Mouse (Mus musculus) cerebral cortex, adult 2 months (tissue): ENCODE results near the gene Anks1b.

Experiments used
- WGBS: fragments of 180-500 bp; shearing (Covaris S2); methylation state at CpG from one replicate; pipeline ENCODE4 v1.1.7; 2018; 5-methylcytosine and 5-hydroxymethylcytosine counted together

Anks1b gene

DNA sequence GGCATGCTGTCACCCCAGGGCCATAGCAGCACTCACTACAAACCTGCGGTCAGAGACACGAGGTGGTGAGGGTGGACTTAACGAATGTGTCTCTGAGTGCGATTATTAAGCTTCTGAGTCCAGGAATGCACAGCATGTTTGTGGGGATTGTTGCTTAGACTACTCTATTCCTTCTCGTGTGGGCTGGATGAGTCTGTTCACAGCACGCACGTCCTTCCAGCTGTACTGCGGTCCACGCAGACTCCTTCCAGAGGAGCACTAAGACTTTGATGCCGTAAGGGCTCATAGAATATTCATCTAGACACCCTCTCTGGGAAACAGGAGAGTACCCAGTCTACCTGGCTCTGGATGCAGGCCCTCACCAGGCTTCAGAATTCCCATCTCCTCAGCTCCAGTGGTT, 1094.9 kb downstream of the Anks1b start:
- WGBS = 58% methylated on average over 10 of the region's 10 CpGs

- 22% methylated on average over 72 of the region's 72 CpGs for WGBS
Observed at GRCm38 (mm10) chr10:90969355-90970174, 1096.3 kb downstream of the Anks1b start.

DNA sequence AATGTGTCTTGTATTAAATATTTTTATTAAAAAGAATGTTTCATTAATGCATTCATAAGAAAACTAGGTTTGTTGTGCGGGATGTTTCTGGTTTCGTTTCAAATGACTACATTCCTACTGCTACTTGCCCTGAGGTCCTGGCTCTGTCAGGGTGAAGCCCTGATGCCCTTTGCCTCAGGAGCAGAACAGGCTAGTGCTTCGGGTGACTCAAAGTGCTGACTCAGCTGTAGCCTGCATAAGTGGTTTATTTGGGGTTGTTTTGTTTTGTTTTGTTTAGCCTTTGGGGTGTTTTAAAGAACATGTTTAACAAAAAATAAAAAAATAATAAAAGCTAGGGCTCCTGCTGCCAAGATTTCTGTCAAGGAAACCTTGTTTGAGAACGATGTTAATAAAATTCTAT, 1097.3 kb downstream of the Anks1b start:
- WGBS = 64% methylated on average over 4 of the region's 4 CpGs

DNA sequence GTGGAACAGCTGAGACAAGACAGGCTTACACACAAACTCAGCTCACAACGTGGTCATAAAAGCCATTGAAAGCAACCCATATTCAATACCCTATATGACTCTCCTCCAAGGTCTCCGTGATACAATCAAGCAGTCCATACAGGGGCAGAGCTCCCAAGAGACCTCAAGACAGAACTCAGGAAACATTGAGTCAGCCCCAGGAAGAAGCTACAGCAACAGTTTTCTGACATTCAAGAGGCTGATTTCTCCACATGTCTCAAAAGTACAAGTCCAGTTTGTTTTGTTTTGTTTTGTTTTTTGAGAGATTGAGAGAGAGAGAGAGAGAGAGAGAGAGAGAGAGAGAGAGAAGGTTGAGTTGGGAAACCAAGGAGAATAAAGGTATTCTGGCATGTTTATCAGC, 1100.8 kb downstream of the Anks1b start:
- 51% methylated on average over 2 of the region's 2 CpGs for WGBS

- 68% methylated on average over 6 of the region's 6 CpGs for WGBS
Observed at GRCm38 (mm10) chr10:90974491-90974890, 1101.2 kb downstream of the Anks1b start.

DNA sequence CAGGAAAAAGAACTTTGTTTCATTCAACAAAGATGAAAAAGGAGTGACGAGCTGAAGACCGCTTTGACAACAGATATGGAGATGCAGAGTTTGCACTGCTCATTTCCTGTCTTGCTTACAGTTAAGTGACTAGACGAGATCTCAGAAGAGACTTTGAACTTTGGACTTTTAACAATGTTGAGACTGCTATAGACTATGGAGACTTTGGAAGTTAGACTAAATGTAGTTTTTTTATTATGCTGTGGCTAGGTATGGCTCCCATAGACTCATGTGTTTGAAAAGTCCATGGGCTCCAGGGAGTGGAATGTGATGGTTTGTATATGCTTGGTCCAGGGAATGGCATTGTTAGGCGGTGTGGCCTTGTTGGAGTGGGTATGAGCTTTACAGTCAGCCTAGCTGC, 1108.5 kb downstream of the Anks1b start:
- WGBS = 84% methylated on average over 4 of the region's 4 CpGs

DNA sequence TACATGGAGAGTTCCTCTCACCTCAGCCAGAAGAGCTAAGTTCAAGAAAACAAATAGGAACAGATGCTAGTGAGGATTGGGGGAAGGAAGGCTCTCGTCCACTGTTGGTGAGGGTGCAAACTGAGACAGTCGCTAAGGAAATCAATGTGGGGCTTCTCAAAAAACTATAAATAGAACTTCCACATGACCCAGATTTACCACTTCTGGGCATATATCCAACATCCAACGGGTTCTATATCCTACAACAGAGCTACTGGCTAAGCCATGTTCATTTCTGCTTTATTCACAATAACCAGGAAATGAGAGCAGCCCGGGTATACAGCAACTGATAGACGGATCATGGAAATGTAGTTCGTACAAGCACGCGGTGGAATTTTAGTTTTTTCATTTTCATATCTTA, 1109.7 kb downstream of the Anks1b start:
- WGBS = 38% methylated on average over 8 of the region's 8 CpGs

- WGBS = 93% methylated on average over 6 of the region's 6 CpGs
Observed at GRCm38 (mm10) chr10:90990340-90990739, 1117.0 kb downstream of the Anks1b start.

- 76% methylated on average over 6 of the region's 6 CpGs for WGBS
Observed at GRCm38 (mm10) chr10:90992237-90992636, 1118.9 kb downstream of the Anks1b start.

GRCm38 (mm10) chr10:90993869-90994268, 1120.6 kb downstream of the Anks1b start:
- 75% methylated on average over 5 of the region's 5 CpGs for WGBS

DNA sequence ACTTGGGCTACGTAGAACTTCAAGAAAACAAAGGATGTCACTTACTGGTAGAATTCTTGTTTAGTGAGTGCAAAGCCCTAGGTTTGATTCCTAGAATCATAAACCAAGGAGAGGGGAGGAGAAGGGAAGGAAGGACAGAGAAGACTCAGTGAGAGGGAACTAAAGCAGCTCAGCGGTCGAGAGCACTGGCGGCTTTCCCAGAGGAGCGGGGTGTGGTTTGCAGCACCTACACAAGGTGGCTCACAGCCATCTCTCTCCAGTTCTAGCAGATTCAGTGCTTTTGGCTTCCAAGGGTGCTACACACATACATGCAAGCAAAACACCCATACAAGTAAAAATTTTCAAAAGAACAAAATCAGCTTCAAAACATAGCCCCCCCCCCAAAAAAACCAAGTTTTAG, 1126.6 kb downstream of the Anks1b start:
- WGBS = 37% methylated on average over 5 of the region's 5 CpGs

DNA sequence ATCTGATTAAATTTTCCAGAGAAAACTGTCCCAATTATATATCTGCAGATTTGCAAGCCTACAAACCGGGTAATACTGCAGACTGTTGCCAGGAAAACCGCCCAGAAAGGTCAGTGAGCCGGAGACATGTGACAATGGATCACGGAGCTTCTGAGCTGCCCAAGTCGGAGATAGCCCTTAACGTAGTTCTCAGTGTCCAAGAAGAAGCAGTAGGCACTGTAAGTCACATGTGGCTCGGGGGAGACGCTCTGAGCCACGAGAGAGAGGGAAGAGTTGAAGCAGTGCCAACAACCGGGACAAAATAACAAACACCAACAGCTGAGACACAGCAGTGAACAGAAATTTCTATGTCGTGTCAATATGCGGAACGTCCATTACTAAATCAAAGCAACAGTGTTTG, 1128.1 kb downstream of the Anks1b start:
- WGBS = 41% methylated on average over 13 of the region's 13 CpGs

- 88% methylated on average over 12 of the region's 12 CpGs for WGBS
Observed at GRCm38 (mm10) chr10:91005858-91006538, 1132.7 kb downstream of the Anks1b start.
